Mouse (Mus musculus) MN1 (cell line): ENCODE measurements at regions not wholly inside any gene's neighbourhood (a gene's known extent, or its start where the extent isn't known, plus 50 kb on each side); places are given as distances from the start of the nearest gene placed in this dataset.

Source experiments
- DNase-seq: peaks from one replicate; pipeline ENCODE4 v3.0.0-alpha.2; 2016; ENCODE audit warnings: low spot score

GRCm38 (mm10) chr15:42304097-42304496 lies 2169.9 kb downstream of the 9330182O14Rik start:
- DNase-seq: no peak

GRCm38 (mm10) chr15:42309586-42309985 lies 2175.4 kb downstream of the 9330182O14Rik start:
- no peak for DNase-seq

DNA sequence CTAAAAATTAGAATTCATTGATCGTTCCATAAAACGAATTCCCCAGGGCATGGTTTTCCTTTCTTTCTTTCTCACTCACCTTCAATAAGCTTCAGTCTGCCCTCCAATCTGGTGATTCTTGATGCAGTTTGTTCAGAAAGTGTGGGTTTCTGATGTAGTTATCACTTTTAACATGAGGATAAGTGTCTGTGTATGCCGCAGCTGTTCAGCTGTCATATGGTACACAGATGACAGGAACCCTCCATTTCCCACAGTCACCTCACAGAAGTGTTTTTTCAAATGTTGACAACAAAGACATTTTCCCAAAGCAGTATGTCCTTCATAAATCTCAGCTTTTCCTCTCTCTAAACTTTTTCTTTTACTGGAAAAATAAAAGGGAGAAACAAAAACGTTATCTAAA lies 2177.0 kb downstream of the 9330182O14Rik start:
- no peak for DNase-seq

DNA sequence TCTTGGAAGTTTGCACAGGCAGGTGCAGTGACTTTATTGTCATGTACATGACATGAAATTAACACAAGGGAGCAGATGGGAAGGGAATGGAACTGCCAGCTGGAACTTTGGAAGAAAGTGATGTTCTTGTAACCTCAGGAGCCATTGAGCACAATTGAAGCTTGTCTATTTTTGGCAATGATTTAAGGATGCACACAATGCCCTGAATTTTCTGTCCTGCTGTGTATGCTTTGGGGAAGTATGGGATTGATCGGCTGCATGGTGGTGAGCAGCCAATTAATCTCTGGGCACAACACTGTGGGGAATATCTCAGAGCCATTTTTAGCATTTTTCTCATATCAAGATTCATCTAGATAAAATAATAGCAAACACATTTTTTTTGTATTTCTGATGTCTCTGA lies 2186.2 kb downstream of the 9330182O14Rik start:
- no peak for DNase-seq

- DNase-seq: no peak
Measured at GRCm38 (mm10) chr15:42322940-42323339, 2188.8 kb downstream of the 9330182O14Rik start.

GRCm38 (mm10) chr15:42325221-42325620 lies 2191.1 kb downstream of the 9330182O14Rik start:
- no peak for DNase-seq

GRCm38 (mm10) chr15:42328535-42328934 lies 2194.4 kb downstream of the 9330182O14Rik start:
- DNase-seq: no peak

GRCm38 (mm10) chr15:42329742-42330141 lies 2195.6 kb downstream of the 9330182O14Rik start:
- DNase-seq: no peak

DNA sequence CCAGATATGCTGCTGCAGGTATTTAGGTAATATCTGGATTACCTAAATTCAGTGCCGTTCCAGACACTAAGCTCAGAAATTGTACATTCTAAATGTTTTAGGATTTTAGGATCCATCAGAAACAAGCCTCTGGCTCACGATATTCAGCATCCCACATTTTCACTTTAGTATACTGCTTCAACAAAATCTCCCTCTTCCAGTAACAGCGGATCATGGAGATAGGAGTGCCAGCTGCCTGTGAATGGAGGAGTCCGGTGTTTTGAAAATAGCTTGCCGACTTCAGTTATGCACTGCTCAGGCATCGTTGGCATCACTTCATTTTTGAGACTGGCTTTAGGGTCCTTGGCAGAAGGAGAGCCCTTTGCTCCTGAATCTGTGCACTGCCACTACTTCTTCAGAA lies 2199.5 kb downstream of the 9330182O14Rik start:
- DNase-seq: no peak

GRCm38 (mm10) chr15:42346131-42346530 lies 2212.0 kb downstream of the 9330182O14Rik start:
- DNase-seq: no peak

DNA sequence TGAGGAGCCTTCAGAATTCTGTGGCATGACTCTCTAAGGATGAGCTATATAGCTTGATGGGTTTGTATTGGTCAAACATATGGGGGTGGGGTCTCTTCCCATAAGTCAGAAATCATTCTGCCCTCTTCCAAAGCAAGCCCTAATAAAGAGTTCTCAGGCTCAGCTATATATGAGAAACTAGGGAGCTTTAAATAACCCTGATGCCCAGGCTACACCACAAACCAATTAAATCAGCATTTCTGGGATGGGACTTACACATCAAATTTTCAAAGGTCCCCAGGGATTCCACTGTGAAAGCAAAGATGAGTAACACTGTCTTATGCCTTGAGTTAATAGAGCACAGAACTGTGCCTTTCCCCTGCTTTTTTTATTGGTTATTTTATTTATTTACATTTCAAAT lies 2227.7 kb downstream of the 9330182O14Rik start:
- DNase-seq: no peak

- no peak for DNase-seq
Measured at GRCm38 (mm10) chr15:42364979-42365378, 2230.8 kb downstream of the 9330182O14Rik start.

- no peak for DNase-seq
Measured at GRCm38 (mm10) chr15:42366796-42367195, 2232.6 kb downstream of the 9330182O14Rik start.

GRCm38 (mm10) chr15:42369603-42370002 lies 2235.4 kb downstream of the 9330182O14Rik start:
- DNase-seq: no peak

GRCm38 (mm10) chr15:42370044-42370443 lies 2235.9 kb downstream of the 9330182O14Rik start:
- no peak for DNase-seq

- no peak for DNase-seq
Measured at GRCm38 (mm10) chr15:42372704-42373286, 2238.6 kb downstream of the 9330182O14Rik start.
